Mouse (Mus musculus): ENCODE measurements around the gene Safb2. TPM values are rescaled to one million over a fixed set of nuclear protein-coding genes. Genes with fewer than 3 reads are reported as not detected.

Gene Safb2
- polyA plus RNA-seq, 1 experiment from 2014 or later, result 69.4 TPM

- no peak for ATAC-seq (ENCODE audit: insufficient read depth)
- no peak overlapping the region for H3K4me3 ChIP-seq (ENCODE audit: low read depth, low read length)
- no peak for TF ChIP-seq CTCF (IDR thresholded peaks at IDR 0.05; ENCODE audit: low read depth)
- H3K9me3 ChIP-seq (ENCODE audit: low read depth, low read length), result no peaks in the 10 kb centered on the region
- peaks cover 76% of the 10 kb centered on the region for H3K36me3 ChIP-seq (ENCODE audit: insufficient read depth)
- no peak overlapping the region for H3K27ac ChIP-seq (ENCODE audit: low read depth)
- WGBS, result 90% methylated on average over 4 of the region's 4 CpGs
- no peaks in the 10 kb centered on the region for H3K27me3 ChIP-seq (ENCODE audit: insufficient read depth, low read length)
- peaks cover 4% of the 10 kb centered on the region; the same call in 1 of the 2 replicates for H3K4me1 ChIP-seq (ENCODE audit: insufficient read depth)
- no peak overlapping the region for H3K4me2 ChIP-seq
- no peak overlapping the region for H3K9ac ChIP-seq
- no peak for DNase-seq
Observed at GRCm38 (mm10) chr17:56588921-56589320, 4.5 kb upstream of the Safb2 start.

- H3K4me2 ChIP-seq, result no peak overlapping the region
- 70% methylated on average over 1 of the region's 1 CpGs for WGBS
- peaks cover 66% of the 10 kb centered on the region for H3K36me3 ChIP-seq (ENCODE audit: insufficient read depth)
Observed at GRCm38 (mm10) chr17:56587773-56588172, 3.4 kb upstream of the Safb2 start.

GRCm38 (mm10) chr17:56585171-56585821 lies 911 bp upstream of the Safb2 start:
- H3K4me1 ChIP-seq (ENCODE audit: insufficient read depth), result peaks cover 4% of the 10 kb centered on the region
- no peaks in the 10 kb centered on the region for H3K9me3 ChIP-seq (ENCODE audit: low read depth, low read length)
- no peak for TF ChIP-seq CTCF (IDR thresholded peaks at IDR 0.05; ENCODE audit: low read depth)
- peak overlapping the region; percentile 89 for H3K4me2 ChIP-seq
- no peaks in the 10 kb centered on the region for H3K27me3 ChIP-seq (ENCODE audit: insufficient read depth, low read length)
- H3K9ac ChIP-seq, result peak overlapping the region; percentile 79
- ATAC-seq (ENCODE audit: insufficient read depth), result peak; percentile 7; the same call in 1 of the 2 replicates
- peak overlapping the region; percentile 90 for H3K4me3 ChIP-seq (ENCODE audit: low read depth, low read length)
- WGBS, result under 1% methylated on average over 60 of the region's 61 CpGs
- peak; percentile 58 for DNase-seq
- H3K36me3 ChIP-seq (ENCODE audit: insufficient read depth), result peaks cover 67% of the 10 kb centered on the region
- peak overlapping the region; percentile 93 for H3K27ac ChIP-seq (ENCODE audit: low read depth)

More at GRCm38 (mm10) chr17:56587773-56588172, 3.4 kb upstream of the Safb2 start:
- Histone ChIP-seq H3K9me3 (ENCODE audit: low read depth, low read length) (no peaks in the 10 kb centered on the region), H3K27ac (ENCODE audit: low read depth) (no peak overlapping the region), H3K27me3 (ENCODE audit: insufficient read depth, low read length) (no peaks in the 10 kb centered on the region), H3K4me3 (ENCODE audit: low read depth, low read length) (no peak overlapping the region), H3K4me1 (ENCODE audit: insufficient read depth) (peaks cover 4% of the 10 kb centered on the region; the same call in 1 of the 2 replicates), H3K9ac (no peak overlapping the region)
- no peak for DNase-seq
- ATAC-seq (ENCODE audit: insufficient read depth), result no peak
- TF ChIP-seq CTCF (IDR thresholded peaks at IDR 0.05; ENCODE audit: low read depth), result no peak

GRCm38 (mm10) chr17:56583611-56584256 lies 651 bp downstream of the Safb2 start:
- Histone ChIP-seq H3K4me2 (peak overlapping the region; percentile 81), H3K4me3 (ENCODE audit: low read depth, low read length) (peak overlapping the region; percentile 88), H3K27ac (ENCODE audit: low read depth) (peak overlapping the region; percentile 93), H3K36me3 (ENCODE audit: insufficient read depth) (peaks cover 67% of the 10 kb centered on the region), H3K27me3 (ENCODE audit: insufficient read depth, low read length) (no peaks in the 10 kb centered on the region), H3K9me3 (ENCODE audit: low read depth, low read length) (no peaks in the 10 kb centered on the region), H3K4me1 (ENCODE audit: insufficient read depth) (peaks cover 4% of the 10 kb centered on the region), H3K9ac (peak overlapping the region; percentile 84)
- DNase-seq (peak; percentile 47), ATAC-seq (ENCODE audit: insufficient read depth) (peak; percentile 0; the same call in 1 of the 2 replicates)
- no peak for TF ChIP-seq CTCF (IDR thresholded peaks at IDR 0.05; ENCODE audit: low read depth)
- WGBS, result under 1% methylated on average over 33 of the region's 33 CpGs

- peaks cover 67% of the 10 kb centered on the region for H3K36me3 ChIP-seq (ENCODE audit: insufficient read depth)
- peak overlapping the region; percentile 81 for H3K4me2 ChIP-seq
- H3K9me3 ChIP-seq (ENCODE audit: low read depth, low read length), result no peaks in the 10 kb centered on the region
- peak overlapping the region; percentile 84 for H3K9ac ChIP-seq
- no peak for TF ChIP-seq CTCF (IDR thresholded peaks at IDR 0.05; ENCODE audit: low read depth)
- H3K4me1 ChIP-seq (ENCODE audit: insufficient read depth), result peaks cover 4% of the 10 kb centered on the region
- peak overlapping the region; percentile 88 for H3K4me3 ChIP-seq (ENCODE audit: low read depth, low read length)
- WGBS, result 75% methylated on average over 1 of the region's 1 CpGs
- H3K27me3 ChIP-seq (ENCODE audit: insufficient read depth, low read length), result no peaks in the 10 kb centered on the region
- DNase-seq (no peak), ATAC-seq (ENCODE audit: insufficient read depth) (no peak)
- H3K27ac ChIP-seq (ENCODE audit: low read depth), result no peak overlapping the region
Observed at GRCm38 (mm10) chr17:56583071-56583470, 1.3 kb downstream of the Safb2 start.

- no peak overlapping the region for H3K4me2 ChIP-seq
- no peak for TF ChIP-seq CTCF (IDR thresholded peaks at IDR 0.05; ENCODE audit: low read depth)
- no peaks in the 10 kb centered on the region for H3K4me1 ChIP-seq (ENCODE audit: insufficient read depth)
- no peak for DNase-seq
- no peaks in the 10 kb centered on the region for H3K27me3 ChIP-seq (ENCODE audit: insufficient read depth, low read length)
- H3K4me3 ChIP-seq (ENCODE audit: low read depth, low read length), result no peak overlapping the region
- 86% methylated on average over 3 of the region's 3 CpGs for WGBS
- no peak overlapping the region for H3K9ac ChIP-seq
- peaks cover 96% of the 10 kb centered on the region for H3K36me3 ChIP-seq (ENCODE audit: insufficient read depth)
- no peaks in the 10 kb centered on the region for H3K9me3 ChIP-seq (ENCODE audit: low read depth, low read length)
- no peak overlapping the region for H3K27ac ChIP-seq (ENCODE audit: low read depth)
- no peak for ATAC-seq (ENCODE audit: insufficient read depth)
Observed at GRCm38 (mm10) chr17:56572939-56573338, 11.4 kb downstream of the Safb2 start.

GRCm38 (mm10) chr17:56572154-56572553 lies 12.2 kb downstream of the Safb2 start:
- Histone ChIP-seq H3K27me3 (ENCODE audit: insufficient read depth, low read length) (no peaks in the 10 kb centered on the region), H3K4me2 (no peak overlapping the region), H3K4me1 (ENCODE audit: insufficient read depth) (no peaks in the 10 kb centered on the region), H3K9me3 (ENCODE audit: low read depth, low read length) (no peaks in the 10 kb centered on the region), H3K27ac (ENCODE audit: low read depth) (no peak overlapping the region), H3K9ac (no peak overlapping the region), H3K36me3 (ENCODE audit: insufficient read depth) (peaks cover 96% of the 10 kb centered on the region), H3K4me3 (ENCODE audit: low read depth, low read length) (no peak overlapping the region)
- WGBS, result 84% methylated on average over 1 of the region's 1 CpGs
- no peak for TF ChIP-seq CTCF (IDR thresholded peaks at IDR 0.05; ENCODE audit: low read depth)
- ATAC-seq (ENCODE audit: insufficient read depth) (no peak), DNase-seq (no peak)

Measured in lung, embryonic 14.5 days (tissue).